ENCODE assay signal across 29 mouse cellular contexts in the genomic region with DNA sequence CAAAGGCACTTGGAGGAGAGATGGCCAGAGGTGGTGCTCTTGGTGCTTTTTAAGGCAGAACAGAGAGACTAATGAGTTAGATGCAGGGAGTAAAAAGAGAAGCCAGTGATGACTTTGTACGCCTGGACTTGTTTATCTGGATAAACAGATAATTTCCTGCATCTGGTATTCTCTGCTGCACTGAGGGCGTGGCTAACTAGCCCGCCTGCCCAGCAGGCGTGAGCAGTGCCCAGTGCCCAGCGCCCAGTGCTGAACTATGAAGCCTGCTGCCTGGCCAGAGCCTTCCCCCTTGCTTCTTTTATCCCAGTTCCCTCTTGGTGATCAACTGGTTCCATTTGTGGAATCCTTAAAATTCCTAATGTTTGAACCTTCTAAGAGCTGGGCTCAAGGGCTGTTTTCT.
DNase-seq lines count a peak whose midpoint lies in the region; ATAC-seq and TF ChIP-seq lines count a peak whose summit lies in the region.
"Had no signal": no experiment of that assay in that cellular context is flagged by ENCODE, and none has a peak within 500 bp of the region (broad histone marks: within the 10 kb centered on the region; RNA-seq: fewer than 3 reads in every experiment).

No protein-coding gene starts in this region.

- no peak overlapping the region for H3K4me3 ChIP-seq in intestine, embryonic 16.5 days (ENCODE audit: low read length)
- no peak overlapping the region for H3K4me3 ChIP-seq in intestine, embryonic 15.5 days (replicated peaks)
- peak overlapping the region; percentile 71 for H3K4me3 ChIP-seq in testis, adult 2 months (ENCODE audit: control insufficient read depth, low read depth, low read length)
- no peak overlapping the region for H3K4me3 ChIP-seq in cerebellum, adult 2 months (replicated peaks; ENCODE audit: insufficient read depth, low read depth, low read length)
- H3K4me3 ChIP-seq: embryonic facial prominence, embryonic 10.5 days; embryonic facial prominence, embryonic 13.5 days; erythroblast, embryonic 14.5 days; forebrain, embryonic 12.5 days; forebrain, embryonic 15.5 days; heart, embryonic 10.5 days; heart, embryonic 13.5 days had no signal

- H3K4me2 ChIP-seq in intestine, embryonic 16.5 days (ENCODE audit: low read depth, low read length): no peak overlapping the region
- no peak overlapping the region for H3K4me2 ChIP-seq in intestine, embryonic 15.5 days (replicated peaks)
- H3K4me2 ChIP-seq: embryonic facial prominence, embryonic 13.5 days; forebrain, embryonic 12.5 days; forebrain, embryonic 15.5 days; heart, embryonic 13.5 days; hindbrain, embryonic 14.5 days had no signal

- no peaks in the 10 kb centered on the region for H3K9me3 ChIP-seq in intestine, embryonic 16.5 days (ENCODE audit: control insufficient read depth, low read length)
- no peaks in the 10 kb centered on the region for H3K9me3 ChIP-seq in intestine, embryonic 15.5 days
- H3K9me3 ChIP-seq: embryonic facial prominence, embryonic 10.5 days; embryonic facial prominence, embryonic 13.5 days; forebrain, embryonic 12.5 days; forebrain, embryonic 15.5 days; G1E; heart, embryonic 10.5 days; heart, embryonic 13.5 days had no signal

- 0 out of 2 replicates have a peak, but pooled peaks have one; percentile 39 for ATAC-seq in intestine, embryonic 16.5 days
- ATAC-seq in intestine, embryonic 15.5 days: no peak
- peak; percentile 59 for ATAC-seq in megakaryocyte progenitor cell, adult 5-6 weeks (replicated peaks; ENCODE audit: poor library complexity)
- ATAC-seq: forebrain, embryonic 15.5 days; hindbrain, postnatal 0 days had no signal

- peaks cover 7% of the 10 kb centered on the region for H3K4me1 ChIP-seq in intestine, embryonic 16.5 days (ENCODE audit: control insufficient read depth, insufficient read depth, low read length)
- no peaks in the 10 kb centered on the region for H3K4me1 ChIP-seq in intestine, embryonic 15.5 days (replicated peaks)
- no peaks in the 10 kb centered on the region; the same call in 1 of the 2 replicates for H3K4me1 ChIP-seq in testis, adult 2 months (ENCODE audit: control insufficient read depth, insufficient read depth, low read length)
- H3K4me1 ChIP-seq in cerebellum, adult 2 months (ENCODE audit: control insufficient read depth, insufficient read depth, low read length): peaks cover 9% of the 10 kb centered on the region
- H3K4me1 ChIP-seq: forebrain, embryonic 12.5 days; forebrain, embryonic 15.5 days had no signal

- no peak overlapping the region for H3K9ac ChIP-seq in intestine, embryonic 16.5 days (ENCODE audit: low read depth, low read length)
- H3K9ac ChIP-seq in intestine, embryonic 15.5 days: no peak overlapping the region
- H3K9ac ChIP-seq: embryonic facial prominence, embryonic 13.5 days; forebrain, embryonic 12.5 days; forebrain, embryonic 15.5 days; heart, embryonic 13.5 days; hindbrain, embryonic 14.5 days had no signal

- no peaks in the 10 kb centered on the region for H3K36me3 ChIP-seq in intestine, embryonic 16.5 days (ENCODE audit: control insufficient read depth, insufficient read depth, low read length)
- H3K36me3 ChIP-seq in intestine, embryonic 15.5 days: no peaks in the 10 kb centered on the region
- H3K36me3 ChIP-seq in testis, adult 2 months (ENCODE audit: control insufficient read depth, insufficient read depth, low read length): no peaks in the 10 kb centered on the region
- H3K36me3 ChIP-seq: embryonic facial prominence, embryonic 10.5 days; embryonic facial prominence, embryonic 13.5 days; forebrain, embryonic 12.5 days; forebrain, embryonic 15.5 days; heart, embryonic 10.5 days had no signal

- TF ChIP-seq POLR2A in testis, adult 2 months (IDR thresholded peaks at IDR 0.05; ENCODE audit: control insufficient read depth, low read depth, low read length): no peak
- no peak for TF ChIP-seq POLR2A in cerebellum, adult 2 months (IDR thresholded peaks at IDR 0.05; ENCODE audit: borderline replicate concordance, insufficient read depth, low read length)

- H3K27me3 ChIP-seq in intestine, embryonic 16.5 days (replicated peaks; ENCODE audit: control insufficient read depth, insufficient read depth, low read length): no peaks in the 10 kb centered on the region
- H3K27me3 ChIP-seq in intestine, embryonic 15.5 days (replicated peaks): no peaks in the 10 kb centered on the region
- H3K27me3 ChIP-seq in testis, adult 2 months (ENCODE audit: control insufficient read depth, insufficient read depth, low read length): no peaks in the 10 kb centered on the region
- H3K27me3 ChIP-seq in cerebellum, adult 2 months (ENCODE audit: control insufficient read depth, insufficient read depth, low read length): no peaks in the 10 kb centered on the region
- H3K27me3 ChIP-seq: CH12.LX; embryonic facial prominence, embryonic 13.5 days; forebrain, embryonic 12.5 days; forebrain, embryonic 15.5 days; heart, embryonic 13.5 days had no signal

- no peak for TF ChIP-seq CTCF in testis, adult 2 months (IDR thresholded peaks at IDR 0.05; ENCODE audit: control insufficient read depth, insufficient read depth, insufficient replicate concordance, low read depth, low read length)
- TF ChIP-seq CTCF in cerebellum, adult 2 months (IDR thresholded peaks at IDR 0.05; ENCODE audit: borderline replicate concordance, insufficient read depth, low read depth, low read length): no peak

- DNase-seq in testis, postnatal 10 days (ENCODE audit: low spot score): no peak
- no peak for DNase-seq in cerebellum, adult 2 months
- DNase-seq in layer of hippocampus, postnatal 10 days (ENCODE audit: low spot score in 2 of 2): no peak
- DNase-seq: adrenal gland, adult 2 months; adrenal gland, postnatal 14 days; B cell, adult 2 months; cerebellum, adult 11-12 months; cerebellum, adult 9-10 months; cerebellum, postnatal 14 days; embryo, embryonic 11 days; gastrocnemius, postnatal 25 days; heart, adult 18-20 months; heart, postnatal 14 days; heart, postnatal 4 days had no signal

- H3K27ac ChIP-seq in intestine, embryonic 16.5 days (ENCODE audit: low read length): no peak overlapping the region
- no peak overlapping the region for H3K27ac ChIP-seq in intestine, embryonic 15.5 days
- H3K27ac ChIP-seq in testis, adult 2 months (ENCODE audit: control insufficient read depth, insufficient read depth, low read depth, low read length): no peak overlapping the region
- no peak overlapping the region for H3K27ac ChIP-seq in cerebellum, adult 2 months (ENCODE audit: insufficient read depth, low read length)
- H3K27ac ChIP-seq: embryonic facial prominence, embryonic 10.5 days; embryonic facial prominence, embryonic 13.5 days; forebrain, embryonic 12.5 days; forebrain, embryonic 15.5 days; heart, embryonic 10.5 days; heart, embryonic 13.5 days; hindbrain, embryonic 14.5 days; hindbrain, postnatal 0 days had no signal

- WGBS in intestine, embryonic 16.5 days: 79% methylated on average over 5 of the region's 5 CpGs
- 71% methylated on average over 5 of the region's 5 CpGs for WGBS in intestine, embryonic 15.5 days
- 73% methylated on average over 5 of the region's 5 CpGs for WGBS in cerebellum, adult 2 months
